Mouse (Mus musculus) embryonic facial prominence, embryonic 13.5 days (tissue): ENCODE results near the gene Nudcd3. TPM values are rescaled to one million over a fixed set of nuclear protein-coding genes. Genes with fewer than 3 reads are reported as not detected.
"Not testable (repeated sequence)": the region's sequence is repeated elsewhere in the genome, so short reads cannot be mapped to it uniquely, and the experiment has no call there.

Experiments used
- ATAC-seq: fragments of 200-750 bp; cut with Nextera tagmentation; 2 replicates; pipeline ENCODE4 v1.8.0; 2017; ENCODE audit warnings: low read depth; ENCODE audit not compliant: insufficient number of reproducible peaks, insufficient read depth, low FRiP score, low TSS enrichment
- H3K27ac ChIP-seq: fragments of 300-500 bp; sonication (generic); 2 replicates; pipeline ENCODE4 v1.5.1; 2015; ENCODE audit warnings: moderate library complexity, mild to moderate bottlenecking, inconsistent platforms
- H3K27me3 ChIP-seq: fragments of 300-500 bp; sonication (generic); 2 replicates; pipeline ENCODE4 v1.6.1; 2015; ENCODE audit warnings: mild to moderate bottlenecking, inconsistent platforms
- H3K36me3 ChIP-seq: fragments of 300-500 bp; sonication (generic); 2 replicates; pipeline ENCODE4 v1.6.1; 2015; ENCODE audit warnings: mild to moderate bottlenecking, inconsistent platforms
- H3K4me1 ChIP-seq: fragments of 300-500 bp; sonication (generic); 2 replicates; pipeline ENCODE4 v1.6.1; 2015; ENCODE audit warnings: inconsistent platforms
- H3K4me2 ChIP-seq: fragments of 300-500 bp; sonication (generic); 2 replicates; pipeline ENCODE4 v1.6.1; 2015; ENCODE audit warnings: moderate library complexity, mild to moderate bottlenecking, inconsistent platforms
- H3K4me3 ChIP-seq: fragments of 300-500 bp; sonication (generic); 2 replicates; pipeline ENCODE4 v1.5.1; 2015; ENCODE audit warnings: mild to moderate bottlenecking, inconsistent platforms
- H3K9ac ChIP-seq: fragments of 300-500 bp; sonication (generic); 2 replicates; pipeline ENCODE4 v1.6.1; 2015; ENCODE audit warnings: mild to moderate bottlenecking, inconsistent platforms
- H3K9me3 ChIP-seq: fragments of 300-500 bp; sonication (generic); 2 replicates; pipeline ENCODE4 v1.6.1; 2016; ENCODE audit warnings: inconsistent platforms
- WGBS: fragments of 180-500 bp; shearing (Covaris S2); methylation state at CpG from one replicate; pipeline ENCODE4 v1.1.7; 2015; ENCODE audit warnings: mixed read lengths; 5-methylcytosine and 5-hydroxymethylcytosine counted together
- polyA plus RNA-seq: library from polyadenylated mRNA; unstranded; fragments of >200 nt; fragmentation: Nextera tagmentation; extraction: Ambion mirVana; gene quantifications from 2 replicates; pipeline ENCODE4 v1.2.1, GENCODE M21; 2015

The Nudcd3 gene
- polyA plus RNA-seq, 1 experiment from 2014 or later = 42.6 TPM

GRCm38 (mm10) chr11:6119312-6119711 lies 80.9 kb downstream of the Nudcd3 start:
- 90% methylated on average over 11 of the region's 11 CpGs for WGBS
- no peak for ATAC-seq
- no peaks in the 10 kb centered on the region for H3K27me3 ChIP-seq
- H3K36me3 ChIP-seq = peaks cover 64% of the 10 kb centered on the region
- H3K4me1 ChIP-seq = no peaks in the 10 kb centered on the region
- no peak overlapping the region for H3K9ac ChIP-seq
- no peak overlapping the region for H3K27ac ChIP-seq
- H3K4me2 ChIP-seq = no peak overlapping the region
- no peak overlapping the region for H3K4me3 ChIP-seq
- H3K9me3 ChIP-seq = no peaks in the 10 kb centered on the region

- no peak for ATAC-seq
- H3K4me2 ChIP-seq = no peak overlapping the region
- no peak overlapping the region for H3K27ac ChIP-seq
- no peaks in the 10 kb centered on the region for H3K27me3 ChIP-seq
- peaks cover 65% of the 10 kb centered on the region for H3K36me3 ChIP-seq
- H3K9me3 ChIP-seq = no peaks in the 10 kb centered on the region
- WGBS = 95% methylated on average over 2 of the region's 2 CpGs
- no peak overlapping the region for H3K4me3 ChIP-seq
- H3K4me1 ChIP-seq = no peaks in the 10 kb centered on the region
- H3K9ac ChIP-seq = no peak overlapping the region
These were observed 82.3 kb downstream of the Nudcd3 start for GRCm38 (mm10) chr11:6117956-6118355.

GRCm38 (mm10) chr11:6111734-6112484 lies 88.3 kb downstream of the Nudcd3 start:
- Histone ChIP-seq H3K4me2 (no peak overlapping the region), H3K9ac (no peak overlapping the region), H3K4me3 (no peak overlapping the region), H3K9me3 (no peaks in the 10 kb centered on the region), H3K4me1 (no peaks in the 10 kb centered on the region), H3K36me3 (peaks cover 78% of the 10 kb centered on the region), H3K27me3 (no peaks in the 10 kb centered on the region), H3K27ac (no peak overlapping the region)
- ATAC-seq = no peak
- 90% methylated on average over 5 of the region's 5 CpGs for WGBS

GRCm38 (mm10) chr11:6109990-6110389 lies 90.2 kb downstream of the Nudcd3 start:
- H3K4me1 ChIP-seq = no peaks in the 10 kb centered on the region
- no peak overlapping the region for H3K4me2 ChIP-seq
- ATAC-seq = no peak
- no peak overlapping the region for H3K9ac ChIP-seq
- no peak overlapping the region for H3K4me3 ChIP-seq
- no peak overlapping the region for H3K27ac ChIP-seq
- H3K36me3 ChIP-seq = peaks cover 82% of the 10 kb centered on the region
- H3K9me3 ChIP-seq = no peaks in the 10 kb centered on the region
- H3K27me3 ChIP-seq = no peaks in the 10 kb centered on the region

GRCm38 (mm10) chr11:6108296-6108695 lies 91.9 kb downstream of the Nudcd3 start:
- WGBS = 94% methylated on average over 5 of the region's 5 CpGs

GRCm38 (mm10) chr11:6107722-6108121 lies 92.5 kb downstream of the Nudcd3 start:
- H3K9me3 ChIP-seq = no peaks in the 10 kb centered on the region
- no peak overlapping the region for H3K27ac ChIP-seq
- no peak overlapping the region for H3K9ac ChIP-seq
- ATAC-seq = no peak
- no peaks in the 10 kb centered on the region for H3K4me1 ChIP-seq
- 83% methylated on average over 3 of the region's 3 CpGs for WGBS
- H3K4me2 ChIP-seq = no peak overlapping the region
- no peak overlapping the region for H3K4me3 ChIP-seq
- peaks cover 72% of the 10 kb centered on the region for H3K36me3 ChIP-seq
- H3K27me3 ChIP-seq = no peaks in the 10 kb centered on the region

More at GRCm38 (mm10) chr11:6108296-6108695, 91.9 kb downstream of the Nudcd3 start:
- H3K9ac ChIP-seq = no peak overlapping the region
- no peak overlapping the region for H3K4me3 ChIP-seq
- no peaks in the 10 kb centered on the region for H3K4me1 ChIP-seq
- H3K27ac ChIP-seq = no peak overlapping the region
- H3K4me2 ChIP-seq = no peak overlapping the region
- ATAC-seq = no peak
- no peaks in the 10 kb centered on the region for H3K27me3 ChIP-seq
- no peaks in the 10 kb centered on the region for H3K9me3 ChIP-seq
- H3K36me3 ChIP-seq = peaks cover 77% of the 10 kb centered on the region

GRCm38 (mm10) chr11:6104734-6105133 lies 95.5 kb downstream of the Nudcd3 start:
- Histone ChIP-seq H3K4me3 (no peak overlapping the region), H3K27ac (no peak overlapping the region), H3K27me3 (no peaks in the 10 kb centered on the region), H3K4me2 (no peak overlapping the region), H3K4me1 (no peaks in the 10 kb centered on the region), H3K9me3 (no peaks in the 10 kb centered on the region), H3K36me3 (peaks cover 43% of the 10 kb centered on the region), H3K9ac (no peak overlapping the region)
- 94% methylated on average over 5 of the region's 5 CpGs for WGBS
- no peak for ATAC-seq

- H3K27ac ChIP-seq, H3K9me3 ChIP-seq, ATAC-seq, H3K27me3 ChIP-seq, H3K4me1 ChIP-seq, H3K36me3 ChIP-seq, H3K4me2 ChIP-seq, H3K4me3 ChIP-seq, H3K9ac ChIP-seq: not testable (repeated sequence)
- 84% methylated on average over 3 of the region's 3 CpGs for WGBS
These were observed 103.6 kb downstream of the Nudcd3 start for GRCm38 (mm10) chr11:6096637-6097036.

GRCm38 (mm10) chr11:6086991-6087390 lies 113.2 kb downstream of the Nudcd3 start:
- Histone ChIP-seq H3K36me3 (no peaks in the 10 kb centered on the region), H3K4me3 (no peak overlapping the region), H3K4me2 (no peak overlapping the region), H3K27ac (no peak overlapping the region), H3K27me3 (no peaks in the 10 kb centered on the region), H3K4me1 (peaks cover 6% of the 10 kb centered on the region; the same call in 1 of the 2 replicates), H3K9me3 (no peaks in the 10 kb centered on the region), H3K9ac (no peak overlapping the region)
- no peak for ATAC-seq
- 64% methylated on average over 4 of the region's 4 CpGs for WGBS

- Histone ChIP-seq H3K9ac (no peak overlapping the region), H3K27ac (no peak overlapping the region), H3K9me3 (no peaks in the 10 kb centered on the region), H3K36me3 (no peaks in the 10 kb centered on the region), H3K4me2 (no peak overlapping the region), H3K4me3 (no peak overlapping the region), H3K27me3 (no peaks in the 10 kb centered on the region; the same call in 1 of the 2 replicates), H3K4me1 (peaks cover 17% of the 10 kb centered on the region)
- WGBS = 89% methylated on average over 2 of the region's 2 CpGs
- ATAC-seq = no peak
These were observed 121.5 kb downstream of the Nudcd3 start for GRCm38 (mm10) chr11:6078737-6079136.

GRCm38 (mm10) chr11:6075618-6076066 lies 124.6 kb downstream of the Nudcd3 start:
- H3K27me3 ChIP-seq = peaks cover 12% of the 10 kb centered on the region
- H3K4me1 ChIP-seq = peaks cover 17% of the 10 kb centered on the region
- no peaks in the 10 kb centered on the region for H3K36me3 ChIP-seq
- H3K9ac ChIP-seq = peak overlapping the region; percentile 47; the same call in 1 of the 2 replicates
- H3K4me2 ChIP-seq = peak overlapping the region; percentile 5; the same call in 1 of the 2 replicates
- no peak overlapping the region for H3K4me3 ChIP-seq
- H3K9me3 ChIP-seq = no peaks in the 10 kb centered on the region
- WGBS = 27% methylated on average over 8 of the region's 8 CpGs
- no peak for ATAC-seq
- H3K27ac ChIP-seq = peak overlapping the region; percentile 55; the same call in 1 of the 2 replicates
